In the genomic region with DNA sequence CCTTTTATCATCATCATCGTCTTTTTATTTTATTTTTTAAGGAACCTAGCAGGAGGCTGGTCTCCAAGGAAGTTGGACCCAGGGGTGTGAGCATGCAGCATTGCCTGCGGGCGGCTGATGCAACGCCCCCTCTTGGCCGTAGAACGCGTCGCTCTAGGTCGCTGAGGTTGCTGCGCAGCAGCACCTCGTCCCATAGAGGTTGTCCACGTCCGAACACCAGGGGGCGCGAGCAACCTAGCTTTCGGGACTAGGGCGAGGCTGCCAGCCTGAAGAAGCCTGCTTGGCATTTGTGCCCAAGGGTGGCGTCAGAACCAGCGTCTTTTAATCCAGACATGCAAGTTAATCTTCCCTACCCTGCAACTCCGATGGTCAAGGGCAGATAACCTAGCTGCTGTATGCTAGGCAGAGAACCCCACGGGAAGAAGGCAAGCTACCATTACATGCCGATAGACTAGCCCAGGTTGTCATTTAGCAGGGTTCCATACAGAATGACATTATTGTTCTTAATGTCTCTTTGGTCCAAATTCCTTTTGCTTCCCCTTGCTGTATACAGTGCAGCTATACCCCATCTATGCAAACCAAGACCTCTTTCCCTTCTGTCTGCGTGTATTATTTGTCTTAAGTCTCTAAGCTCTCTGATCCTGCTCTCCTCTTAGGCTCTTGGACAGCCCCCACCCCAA, we compare ENCODE assay signal across 8 mouse cellular contexts. TPM values are rescaled to one million over a fixed set of nuclear protein-coding genes. Genes with fewer than 3 reads are reported as not detected.
DNase-seq lines count a peak whose midpoint lies in the region; ATAC-seq and TF ChIP-seq lines count a peak whose summit lies in the region.

No protein-coding gene starts in this region.

- ATAC-seq in lung, embryonic 14.5 days (ENCODE audit: insufficient read depth) = peak; percentile 70
- 0 out of 2 replicates have a peak, but pooled peaks have one; percentile 39 for ATAC-seq in neutrophil, adult 5-6 weeks (ENCODE audit: extremely low read depth, insufficient number of reproducible peaks, low FRiP score, poor library complexity, severe bottlenecking)

- DNase-seq in MEL-GATA-1-ER (ENCODE audit: extremely low read depth, low read depth) = peak; percentile 83
- peak; percentile 86 for DNase-seq in cerebellum, adult 8-10 months
- peak; percentile 87 for DNase-seq in forelimb bud, embryonic 11.5 days (ENCODE audit: low read depth, low spot score)
- peak; percentile 96 for DNase-seq in heart, postnatal 4 days
- peak; percentile 90 to 95 for DNase-seq in layer of hippocampus, adult 2 months (ENCODE audit: low spot score in 2 of 2)
- peak; percentile 97 for DNase-seq in lung, embryonic 14.5 days
- DNase-seq in testis, postnatal 14 days (ENCODE audit: low spot score) = peak; percentile 80

- H3K27me3 ChIP-seq in lung, embryonic 14.5 days (ENCODE audit: insufficient read depth, low read length) = no peaks in the 10 kb centered on the region

- H3K36me3 ChIP-seq in lung, embryonic 14.5 days (ENCODE audit: insufficient read depth) = no peaks in the 10 kb centered on the region

- peak overlapping the region; percentile 64 for H3K27ac ChIP-seq in layer of hippocampus, adult 2 months
- H3K27ac ChIP-seq in lung, embryonic 14.5 days (ENCODE audit: low read depth) = no peak overlapping the region

- H3K4me3 ChIP-seq in layer of hippocampus, adult 2 months = peak overlapping the region; percentile 44
- no peak overlapping the region for H3K4me3 ChIP-seq in lung, embryonic 14.5 days (ENCODE audit: low read depth, low read length)

- H3K9me3 ChIP-seq in lung, embryonic 14.5 days (ENCODE audit: low read depth, low read length) = no peaks in the 10 kb centered on the region

- peaks cover 6% of the 10 kb centered on the region; the same call in 1 of the 2 replicates for H3K4me1 ChIP-seq in lung, embryonic 14.5 days (ENCODE audit: insufficient read depth)

- TF ChIP-seq CTCF in layer of hippocampus, adult 2 months (conservative IDR thresholded peaks at IDR 0.05) = peak; percentile 99
- TF ChIP-seq CTCF in lung, embryonic 14.5 days (IDR thresholded peaks at IDR 0.05; ENCODE audit: low read depth) = peak; percentile 98

- H3K4me2 ChIP-seq in lung, embryonic 14.5 days = peak overlapping the region; percentile 40

- WGBS in lung, embryonic 14.5 days = 9% methylated on average over 23 of the region's 23 CpGs

- no peak overlapping the region for H3K9ac ChIP-seq in lung, embryonic 14.5 days

RNA-seq across cellular contexts. Expression of a gene that starts 31.1 kb away (rescaled TPM):
- 1 to 10 TPM; 1.0 to 1.7 TPM for total RNA-seq in heart, postnatal 4 days (2021)
- total RNA-seq in layer of hippocampus, adult 2 months (2021) = under 1 TPM; 0.41 to 0.47 TPM
- 2.8 and 3.4 TPM in 2 replicates for polyA plus RNA-seq in lung, embryonic 14.5 days (2014; fragmentation: Nextera tagmentation; extraction: Ambion mirVana)
- total RNA-seq in neutrophil, adult 5-6 weeks (2017) = not detected in 2 replicates
